Mouse (Mus musculus) 3134 (cell line): ENCODE data around the gene Magi2.
"Not testable (repeated sequence)": the region's sequence is repeated elsewhere in the genome, so short reads cannot be mapped to it uniquely, and the experiment has no call there.

Experiments
- DNase-seq: peaks from one replicate; pipeline ENCODE4 v3.0.0-alpha.2; 2011; ENCODE audit warnings: low spot score; ENCODE audit not compliant: insufficient read length; ENCODE audit errors: extremely low read depth

Magi2 gene

DNA sequence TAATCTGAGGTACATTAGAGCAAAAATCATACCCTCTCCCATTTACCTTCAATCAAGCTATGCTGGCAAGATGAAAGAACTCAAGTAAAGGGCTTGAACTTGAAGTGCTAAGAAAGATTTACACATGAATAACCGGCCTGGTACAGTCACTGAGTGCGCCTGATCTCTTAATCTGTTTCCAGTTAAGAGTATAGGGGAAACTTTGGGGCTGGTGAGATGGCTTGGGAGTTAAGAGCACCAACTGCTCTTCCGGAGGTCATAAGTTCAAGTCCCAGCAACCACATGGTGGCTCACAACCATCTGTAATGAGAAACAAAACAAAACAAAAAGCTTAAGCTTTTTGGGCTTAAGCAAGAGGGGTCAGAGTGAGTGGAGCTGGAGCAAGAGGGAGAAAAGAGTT is 1451.7 kb downstream of the Magi2 start:
- no peak for DNase-seq

DNA sequence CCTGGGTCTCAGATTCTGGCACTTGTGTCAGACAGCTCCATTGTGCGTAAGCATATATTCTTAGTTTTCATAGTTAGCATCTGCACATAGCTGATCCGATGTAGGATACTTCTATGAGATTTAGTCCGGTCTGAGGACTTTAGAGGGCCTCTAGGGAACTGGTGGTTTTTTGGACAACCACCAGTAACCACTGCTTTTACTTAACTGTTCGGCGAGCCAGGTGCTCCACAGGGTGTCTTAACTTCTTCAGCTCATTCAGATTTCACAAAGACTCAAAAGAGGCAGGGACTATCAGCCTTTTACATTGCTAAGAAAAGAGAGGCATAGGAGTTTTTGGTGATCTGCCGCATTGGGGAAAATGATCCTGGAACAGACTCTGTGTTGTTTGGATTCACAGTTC is 1453.1 kb downstream of the Magi2 start:
- no peak for DNase-seq

DNA sequence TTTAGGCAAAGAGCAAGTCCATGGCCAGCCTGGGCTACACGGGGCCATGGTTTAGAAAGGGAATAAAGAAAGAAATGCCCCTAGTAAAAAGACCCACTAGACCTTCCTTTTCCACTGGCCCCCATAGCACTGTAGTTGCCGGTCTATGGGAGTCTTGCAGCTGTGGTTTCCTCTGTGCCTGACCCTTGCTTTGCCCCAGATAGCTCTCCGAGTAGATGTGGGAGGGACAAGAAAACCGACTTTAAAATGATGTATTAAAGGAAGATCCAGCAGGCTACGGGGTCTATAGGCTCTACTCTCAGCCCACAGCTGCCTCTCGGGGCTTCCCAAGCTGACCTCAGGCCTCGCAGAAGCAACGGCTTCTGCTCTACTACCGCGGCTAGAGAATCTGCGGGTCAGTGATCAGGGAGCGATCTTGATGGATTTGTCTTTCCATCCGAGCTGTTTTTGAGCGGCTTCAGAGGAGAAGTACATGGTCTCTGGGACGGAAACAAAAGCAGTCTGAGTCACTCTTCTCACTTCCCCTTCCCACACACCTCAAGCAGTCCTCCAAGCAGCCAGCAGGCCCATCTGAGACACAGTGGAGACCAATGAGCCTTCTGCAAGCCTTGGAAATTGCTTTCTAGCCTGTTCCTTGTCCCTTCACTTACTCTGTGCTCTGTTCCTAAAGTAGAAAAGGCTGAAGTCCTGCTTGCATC is 1454.1 kb downstream of the Magi2 start:
- DNase-seq: no peak

DNA sequence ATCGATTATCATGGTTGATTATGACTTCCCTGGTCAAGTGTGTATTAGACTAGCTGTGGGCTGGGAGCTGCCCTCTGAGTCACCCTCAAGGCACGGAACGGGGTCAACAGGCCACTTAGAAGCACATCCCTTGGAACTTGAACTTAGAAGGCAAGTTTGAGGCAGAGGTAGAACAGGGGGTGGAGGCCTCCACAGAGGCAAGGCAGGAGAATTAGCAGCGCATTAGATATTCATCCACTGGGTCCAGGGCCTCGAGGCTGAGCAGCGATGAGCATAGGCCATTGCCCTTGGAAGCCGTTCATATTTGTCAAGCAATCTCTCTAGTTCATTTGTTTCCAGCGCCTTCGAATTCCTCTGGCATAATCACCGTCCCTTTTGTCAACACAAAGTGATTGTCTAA is 1454.8 kb downstream of the Magi2 start:
- DNase-seq: no peak

DNA sequence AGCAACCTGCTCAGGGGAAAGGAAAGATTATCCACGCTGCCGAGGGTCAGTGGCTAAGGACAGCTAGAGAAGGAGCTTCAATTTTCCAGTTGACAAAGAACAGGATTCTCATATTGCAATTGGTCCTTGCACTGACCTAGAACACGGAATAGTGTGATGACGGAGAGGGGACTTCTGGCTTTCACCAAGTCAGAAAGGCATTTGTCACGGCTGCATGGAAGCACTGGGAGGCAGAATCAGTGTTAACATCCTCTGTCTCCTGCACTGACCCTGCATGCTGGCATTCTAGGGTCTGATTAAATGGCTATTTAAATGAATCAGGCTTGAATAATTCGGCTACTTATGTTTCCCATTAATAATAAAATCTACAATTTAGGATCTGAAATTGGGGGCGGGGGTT is 1455.4 kb downstream of the Magi2 start:
- DNase-seq: no peak

DNA sequence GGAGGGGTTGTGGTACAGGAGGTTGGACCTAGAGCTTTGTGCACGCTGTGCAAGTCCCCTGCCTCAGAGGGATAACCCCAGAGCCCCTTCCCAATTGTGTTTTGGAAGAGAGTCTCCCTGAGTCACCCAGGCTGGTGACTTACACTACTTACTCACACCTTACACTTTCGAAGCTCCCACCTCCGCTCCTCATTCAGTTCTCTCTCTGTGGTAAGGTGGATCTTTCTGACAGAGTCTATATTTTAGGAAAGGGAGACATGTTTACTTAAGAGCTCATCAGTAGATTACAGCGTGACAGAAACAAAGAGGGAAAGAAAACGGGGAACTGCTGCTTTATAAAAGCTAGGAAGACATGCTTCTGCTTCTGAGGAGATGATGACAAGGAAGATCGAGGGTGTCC is 1457.3 kb downstream of the Magi2 start:
- no peak for DNase-seq

DNA sequence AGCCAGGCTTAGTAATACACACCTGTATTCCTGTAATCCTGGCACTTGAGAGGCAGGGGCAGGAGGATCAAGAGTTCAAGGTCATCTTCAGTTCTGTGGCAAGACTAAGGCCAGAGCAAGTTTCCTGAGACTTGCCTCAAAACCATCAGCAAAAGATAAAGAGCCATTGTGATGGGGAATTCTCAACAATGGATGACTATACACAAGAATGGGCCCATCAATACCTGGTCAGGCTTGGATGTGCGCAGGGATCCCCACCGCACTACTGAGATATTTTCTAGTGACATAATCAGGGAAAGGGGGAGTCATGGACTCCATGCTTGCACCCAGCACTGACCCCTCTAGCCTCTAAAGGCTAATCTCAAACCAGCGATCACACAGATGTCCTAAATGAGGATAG is 1465.4 kb downstream of the Magi2 start:
- DNase-seq: no peak

DNA sequence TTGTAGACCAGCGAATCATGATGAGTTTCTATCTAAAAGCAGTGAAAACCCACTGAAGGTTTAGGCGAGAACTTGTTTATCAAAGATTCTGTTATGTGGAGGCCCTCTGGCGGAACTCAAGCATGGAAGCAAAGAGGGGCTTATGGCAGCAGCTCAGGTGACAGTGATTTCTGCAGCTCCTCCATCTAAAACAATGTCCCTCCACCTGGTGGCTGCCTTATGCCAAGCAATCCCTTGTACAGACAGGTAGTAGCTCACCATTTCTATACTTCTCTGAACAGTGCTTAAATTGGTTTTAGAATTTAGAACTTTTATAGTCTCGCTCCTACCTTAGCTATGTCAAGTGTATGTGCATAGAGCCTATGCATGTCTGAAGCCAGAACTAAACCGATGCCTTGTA is 1472.3 kb downstream of the Magi2 start:
- DNase-seq: no peak

DNA sequence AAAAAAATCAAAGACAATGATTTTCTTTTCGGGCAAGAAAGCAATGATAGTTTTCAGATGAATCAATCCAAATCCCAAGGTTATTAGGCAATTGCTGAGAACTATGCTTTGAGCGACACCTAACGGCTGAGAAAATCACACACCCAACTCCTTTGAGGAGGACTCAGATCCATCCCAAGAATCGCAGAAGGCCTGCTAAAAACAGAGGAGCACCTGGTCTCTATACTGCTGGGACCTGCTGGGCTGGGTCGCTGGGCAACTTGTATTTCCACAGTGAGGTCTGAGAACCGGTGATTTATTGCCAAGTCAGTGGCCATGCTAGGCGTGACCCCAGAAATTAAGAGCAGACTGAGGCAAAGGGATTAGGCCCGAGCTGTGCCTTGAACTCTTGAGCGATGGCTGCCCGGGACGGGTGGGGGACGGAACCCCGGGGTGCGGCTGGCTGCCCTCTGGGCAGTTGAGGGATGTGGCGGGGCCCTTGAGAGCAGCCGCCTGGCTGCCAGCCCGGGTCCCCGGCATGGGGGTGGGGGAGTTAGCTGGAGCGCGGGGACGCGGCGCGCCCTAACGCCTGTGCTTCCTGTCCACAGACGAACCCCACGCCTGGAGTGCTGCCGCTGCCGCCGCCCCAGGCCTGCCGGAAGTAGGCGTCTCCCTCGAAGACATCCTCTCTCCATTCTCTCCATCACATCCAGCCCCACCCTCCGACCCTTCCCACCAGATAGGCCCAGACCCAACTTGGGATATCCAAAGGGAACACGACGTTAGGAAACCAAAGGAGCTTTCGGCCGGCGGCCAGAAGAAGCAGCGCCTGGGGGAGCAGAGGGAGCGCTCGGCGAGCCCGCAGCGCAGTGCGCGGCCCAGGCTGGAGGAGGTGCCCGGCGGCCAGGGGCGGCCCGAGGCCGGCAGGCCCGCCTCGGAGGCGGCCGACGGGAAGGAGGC is 1474.9 kb downstream of the Magi2 start:
- peak; percentile 95 for DNase-seq

DNA sequence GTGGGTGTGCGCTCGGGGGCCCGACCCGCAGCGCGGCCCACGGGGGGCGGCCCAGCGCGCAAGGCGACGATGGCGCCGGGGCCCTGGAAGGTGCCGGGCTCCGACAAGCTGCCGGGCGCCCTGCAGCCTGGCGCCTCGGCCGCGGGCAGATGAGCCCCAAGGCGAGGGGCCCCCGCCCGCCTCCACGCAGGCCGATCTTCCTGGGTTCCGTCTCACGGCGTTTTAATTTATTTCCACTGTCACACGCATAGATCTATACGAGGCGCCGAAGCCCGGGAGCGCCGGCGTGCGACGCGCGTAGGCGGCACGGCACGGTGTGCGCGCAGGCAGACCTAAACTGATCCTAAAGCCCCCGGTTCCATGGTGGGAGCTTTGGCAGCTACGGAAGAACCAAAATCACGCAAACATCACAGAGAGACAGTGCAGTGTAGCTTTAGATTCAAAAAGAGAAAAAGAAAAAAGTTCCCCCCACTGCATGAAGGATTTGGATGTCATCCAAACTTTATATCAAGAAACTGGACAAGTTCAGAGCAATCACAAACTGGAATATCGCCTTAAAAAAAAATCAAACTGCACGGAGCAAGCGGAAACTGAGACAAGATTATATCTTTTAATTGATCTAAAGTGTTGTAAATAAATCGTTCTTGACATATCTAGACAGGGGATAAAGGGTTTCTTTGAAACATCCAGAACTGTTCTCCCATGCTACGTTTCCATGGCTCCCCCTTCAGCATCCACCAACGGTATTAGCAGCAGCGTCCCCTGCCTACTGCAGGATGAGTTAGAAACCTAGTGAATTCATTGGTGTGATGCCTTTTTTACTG is 1475.9 kb downstream of the Magi2 start:
- DNase-seq: peak; percentile 68

DNA sequence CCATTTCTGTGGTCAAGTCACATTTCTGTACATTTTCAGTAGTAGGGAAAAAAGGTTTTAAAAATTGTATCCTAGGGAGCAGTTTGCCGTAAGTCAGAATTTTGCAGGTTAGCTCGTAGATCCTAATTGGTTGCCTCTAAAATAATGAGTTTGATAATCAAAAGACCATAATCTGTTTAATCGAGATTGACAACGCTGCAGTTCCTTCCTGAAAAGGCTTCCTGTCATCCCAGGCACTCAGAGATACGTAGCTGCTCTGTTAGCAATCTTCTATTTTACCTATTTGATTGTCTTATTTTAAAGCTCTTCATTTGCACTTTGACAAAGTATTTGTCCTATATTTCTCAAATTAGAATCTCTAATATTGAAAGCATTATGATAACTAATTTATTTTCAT is 1476.5 kb downstream of the Magi2 start:
- no peak for DNase-seq

DNA sequence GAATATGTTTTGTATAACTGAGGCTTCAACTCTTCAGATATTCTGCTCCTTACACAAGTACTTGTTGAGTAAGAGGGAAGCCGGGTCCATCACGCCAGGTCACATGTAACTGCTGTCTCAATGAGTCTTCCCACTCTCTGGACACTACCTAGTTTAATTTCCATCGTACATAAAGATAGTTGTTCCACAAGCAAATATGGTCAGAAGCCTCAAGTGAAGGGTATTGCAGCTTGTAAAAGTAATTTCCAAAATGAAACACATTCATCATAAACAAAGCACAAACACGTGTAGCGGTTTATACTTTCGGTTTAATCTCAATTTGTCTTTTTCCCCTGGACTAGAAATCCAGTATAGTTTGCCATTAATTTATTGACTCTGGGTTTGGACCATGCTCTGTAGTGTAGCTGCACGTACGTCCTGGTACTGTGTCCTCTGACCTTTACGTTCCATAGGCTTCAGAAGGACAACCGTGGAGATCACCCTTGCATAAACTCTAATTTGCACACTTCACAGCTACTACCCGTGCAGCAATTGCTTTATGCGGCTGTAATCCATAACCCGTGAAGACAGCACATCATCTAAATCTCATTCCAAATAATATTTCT is 1477.2 kb downstream of the Magi2 start:
- DNase-seq: no peak

DNA sequence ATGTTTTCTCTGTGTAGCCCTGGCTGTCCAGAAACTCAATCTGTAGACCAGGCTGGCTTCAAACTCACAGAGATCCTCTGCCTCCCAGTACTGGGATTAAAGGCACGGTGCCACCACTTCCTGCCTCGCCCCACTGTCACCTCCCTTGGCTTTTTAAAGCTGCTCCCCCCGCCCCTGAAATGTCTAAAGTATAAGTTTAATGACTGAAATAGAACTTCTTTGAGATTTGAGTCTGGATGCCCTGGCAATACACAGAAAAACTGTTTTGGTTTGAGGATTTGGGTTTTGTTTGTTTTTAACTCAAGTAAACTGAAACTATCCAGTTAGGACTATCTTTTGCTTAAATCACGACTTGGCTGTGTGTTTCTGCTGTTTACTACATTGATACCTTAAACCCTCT is 1478.0 kb downstream of the Magi2 start:
- DNase-seq: no peak

DNA sequence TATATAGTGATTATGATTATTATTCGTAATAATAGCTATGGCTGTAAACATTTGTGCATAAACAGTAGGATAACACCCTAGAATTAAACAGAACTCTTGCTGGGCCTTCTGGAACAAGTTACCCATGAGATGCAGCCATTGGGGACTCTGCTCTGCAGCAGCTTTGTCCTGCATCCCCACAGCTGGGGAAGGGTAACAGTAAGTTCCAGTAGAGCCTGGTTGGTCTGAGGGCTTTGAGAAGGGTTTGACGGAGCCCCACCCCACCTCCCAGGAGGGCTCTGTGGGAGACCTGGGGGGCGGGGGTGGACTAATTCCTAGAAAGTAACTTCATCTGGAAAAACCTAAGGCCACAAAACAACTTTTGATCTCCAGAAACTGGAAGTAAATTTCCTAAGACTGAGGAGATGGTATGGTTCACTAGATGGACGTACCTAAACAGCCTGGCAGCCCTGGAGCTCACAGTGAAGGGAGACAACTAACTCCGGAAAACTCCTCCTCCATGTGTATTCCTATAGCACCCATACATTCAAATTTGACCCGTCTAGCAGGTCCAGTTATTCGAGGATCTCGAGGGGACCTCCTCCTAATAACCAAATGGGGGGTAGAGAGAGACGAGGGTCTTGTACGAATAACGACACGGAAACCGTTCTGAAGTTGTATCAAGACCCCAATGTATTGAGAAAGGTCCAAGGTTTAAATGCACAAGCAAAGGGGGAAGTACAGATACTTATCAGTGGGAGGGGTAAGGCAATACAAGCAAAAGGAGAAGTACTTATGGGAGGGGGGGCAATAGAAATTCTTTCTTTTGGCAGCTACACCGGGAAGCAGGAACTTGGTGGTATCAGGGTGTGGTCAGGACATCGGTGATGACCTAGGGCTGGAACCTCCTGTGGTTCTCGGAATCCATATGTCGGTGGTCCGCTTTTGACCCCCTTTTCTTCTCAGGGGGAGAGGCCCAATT is 1479.8 kb downstream of the Magi2 start:
- not testable (repeated sequence) for DNase-seq

DNA sequence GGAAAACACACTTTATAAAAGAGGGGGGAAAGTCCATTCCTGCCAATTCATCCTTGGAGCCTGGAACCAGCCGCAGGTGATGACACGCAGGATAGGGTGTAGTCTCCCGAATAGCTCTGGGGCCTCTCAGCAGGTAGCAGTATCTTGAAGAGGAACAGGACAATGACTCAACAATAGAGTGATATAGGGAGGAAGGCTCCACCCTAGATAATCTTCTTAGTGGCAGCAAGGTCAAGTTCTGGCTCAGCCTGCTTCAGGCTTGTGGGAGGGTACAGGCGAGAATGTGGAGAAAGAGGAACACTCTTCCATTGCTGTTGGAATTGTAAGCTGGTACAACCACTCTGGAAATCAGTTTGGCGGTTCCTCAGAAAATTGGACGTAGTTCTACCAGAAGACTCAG is 1484.0 kb downstream of the Magi2 start:
- DNase-seq: not testable (repeated sequence)

DNA sequence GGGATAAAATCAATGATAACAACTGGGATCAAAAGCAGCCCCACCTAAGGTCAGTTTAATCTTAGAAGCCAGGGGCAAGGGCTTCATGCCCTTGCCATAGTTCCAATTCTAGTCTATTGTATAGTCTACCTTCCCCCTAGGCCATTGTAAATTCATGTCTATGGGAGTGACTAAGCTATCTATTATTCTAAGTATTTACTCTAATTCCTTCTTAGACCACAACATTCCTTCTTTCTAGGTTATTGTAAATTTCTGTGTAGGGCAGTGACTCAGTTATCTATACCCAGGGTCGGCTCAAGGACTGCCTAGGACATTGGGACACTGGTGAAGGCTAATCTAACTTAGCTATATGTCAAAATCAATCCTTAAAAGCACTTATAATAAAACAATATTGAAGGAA is 1487.8 kb downstream of the Magi2 start:
- DNase-seq: not testable (repeated sequence)

DNA sequence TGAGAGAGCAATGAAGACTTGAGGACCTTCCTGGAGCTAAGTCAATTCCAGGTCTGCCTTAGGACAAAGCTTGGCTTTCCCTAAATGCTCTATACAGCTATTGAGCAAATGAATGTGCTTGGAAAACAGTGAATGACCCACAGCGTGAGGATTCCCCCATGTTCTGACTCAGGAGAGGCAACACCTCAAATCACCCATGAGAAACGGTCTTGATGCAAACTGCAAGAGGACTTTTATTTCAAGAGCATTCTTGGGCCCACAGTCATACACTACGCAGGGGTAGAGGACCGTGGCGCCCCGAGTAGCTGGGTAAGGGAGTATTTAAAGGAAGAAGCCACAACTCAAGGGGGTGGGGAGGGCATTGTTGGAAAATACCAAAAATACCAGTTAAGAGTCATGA is 1489.1 kb downstream of the Magi2 start:
- DNase-seq: not testable (repeated sequence)

DNA sequence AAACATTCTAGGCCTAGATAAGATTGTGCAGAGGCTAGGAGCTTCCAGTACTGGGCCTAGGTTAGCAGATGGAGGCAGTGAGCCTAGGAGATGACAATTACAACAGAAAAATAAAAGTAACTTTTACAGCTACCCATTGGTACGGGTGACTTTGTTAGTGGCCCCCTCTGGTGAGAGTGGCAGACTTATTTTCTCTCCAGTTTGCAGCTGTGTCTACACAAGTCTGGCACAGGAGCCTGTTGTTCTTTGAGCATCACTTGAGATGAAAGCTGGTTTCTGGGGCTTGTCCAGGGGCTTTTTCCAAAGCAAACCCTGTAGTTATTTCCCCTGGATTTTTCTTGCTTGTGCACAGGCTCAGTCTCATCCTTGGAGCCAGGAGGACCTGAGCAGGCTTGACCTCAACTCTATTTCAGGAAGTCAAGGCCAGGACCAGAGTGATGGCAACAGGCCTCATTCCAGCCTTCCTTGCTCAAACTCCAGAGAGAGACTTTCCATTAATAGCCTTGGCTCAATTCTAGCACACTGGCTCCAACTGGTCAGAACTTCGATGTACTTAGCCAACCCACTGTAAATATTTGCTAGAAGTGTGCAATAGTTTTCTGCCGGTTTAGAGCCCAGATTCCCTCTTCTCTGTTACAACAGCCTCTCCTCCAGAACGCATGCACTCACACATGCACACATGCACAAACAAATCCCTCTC is 1493.5 kb downstream of the Magi2 start:
- no peak for DNase-seq

DNA sequence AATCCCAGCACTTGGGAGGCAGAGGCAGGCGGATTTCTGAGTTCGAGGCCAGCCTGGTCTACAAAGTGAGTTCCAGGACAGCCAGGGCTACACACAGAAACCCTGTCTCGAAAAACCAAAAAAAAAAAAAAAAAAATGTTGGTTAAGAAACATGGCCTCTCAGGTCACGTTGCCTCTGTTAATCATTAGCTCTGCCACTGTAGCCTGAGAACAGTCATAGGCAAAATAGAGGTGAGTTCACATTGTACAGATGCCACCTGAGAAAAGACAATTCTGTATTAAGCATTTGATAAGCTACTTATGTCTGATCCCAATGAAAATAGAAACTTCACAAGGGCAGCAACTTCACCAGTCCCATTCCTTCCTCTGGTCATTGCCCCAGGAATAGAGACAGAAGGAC is 1496.4 kb downstream of the Magi2 start:
- DNase-seq: not testable (repeated sequence)
